Mouse (Mus musculus): ENCODE measurements around the gene Zzef1. TPM values are rescaled to one million over a fixed set of nuclear protein-coding genes. Genes with fewer than 3 reads are reported as not detected.

Gene Zzef1
- polyA plus RNA-seq, 1 experiment = 21.8 TPM

DNA sequence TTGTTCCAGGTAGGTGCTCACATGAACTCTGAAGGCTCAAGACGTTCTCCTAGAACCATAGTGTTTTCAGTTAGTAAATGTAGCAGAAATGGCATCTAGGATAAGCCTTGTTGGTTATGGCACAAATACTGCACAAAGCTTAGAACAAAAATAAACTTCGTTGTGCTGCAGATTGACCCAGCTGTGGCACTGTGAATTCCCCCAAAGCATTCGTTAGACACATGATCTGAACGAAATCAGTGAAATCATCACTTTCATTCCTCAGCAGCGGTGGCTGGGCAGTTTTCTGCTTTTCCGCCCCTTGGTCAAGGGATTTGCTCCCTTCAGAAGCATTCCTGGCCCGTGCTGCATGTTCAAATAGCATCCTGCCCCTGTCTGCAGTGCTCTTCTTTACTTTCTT lies 22.0 kb downstream of the Zzef1 start:
- DNase-seq = no peak
- Histone ChIP-seq H3K36me3 (ENCODE audit: control insufficient read depth, insufficient read depth, low read length) (peaks cover 3% of the 10 kb centered on the region; the same call in 1 of the 2 replicates), H3K4me1 (ENCODE audit: control insufficient read depth, insufficient read depth, low read length) (no peaks in the 10 kb centered on the region), H3K4me3 (ENCODE audit: insufficient read depth, low read depth, low read length) (no peak overlapping the region), H3K27me3 (replicated peaks; ENCODE audit: control insufficient read depth, insufficient read depth, low read length) (no peaks in the 10 kb centered on the region), H3K27ac (ENCODE audit: insufficient read depth, low read depth, low read length) (no peak overlapping the region)
- TF ChIP-seq CTCF (conservative IDR thresholded peaks at IDR 0.05; ENCODE audit: insufficient read depth, insufficient read length, low read depth, low read length) (no peak), POLR2A (IDR thresholded peaks at IDR 0.05; ENCODE audit: low read depth, low read length) (no peak)
- 77% methylated on average over 7 of the region's 7 CpGs for WGBS

DNA sequence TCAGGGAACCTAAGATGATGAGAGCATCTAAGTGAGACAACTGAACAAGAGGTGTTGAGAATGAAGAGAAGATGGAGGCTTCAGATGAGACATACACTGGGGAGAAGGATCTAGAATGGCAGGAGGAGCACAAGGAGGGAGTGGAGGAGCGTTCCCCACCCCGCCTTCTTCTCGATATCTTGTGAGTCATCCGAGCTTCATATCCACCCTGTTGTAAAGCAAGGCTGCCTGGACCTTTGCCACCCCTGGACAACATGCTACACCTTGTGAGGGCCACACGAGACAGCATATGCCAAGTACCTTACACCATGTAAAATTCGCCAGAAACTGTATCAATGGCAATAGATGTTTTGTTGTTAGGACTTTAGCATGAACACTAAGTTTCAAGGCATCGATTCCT lies 25.0 kb downstream of the Zzef1 start:
- no peak for DNase-seq
- Histone ChIP-seq H3K4me1 (ENCODE audit: control insufficient read depth, insufficient read depth, low read length) (no peaks in the 10 kb centered on the region), H3K27ac (ENCODE audit: insufficient read depth, low read depth, low read length) (no peak overlapping the region), H3K36me3 (ENCODE audit: control insufficient read depth, insufficient read depth, low read length) (peaks cover 5% of the 10 kb centered on the region), H3K4me3 (ENCODE audit: insufficient read depth, low read depth, low read length) (no peak overlapping the region), H3K27me3 (replicated peaks; ENCODE audit: control insufficient read depth, insufficient read depth, low read length) (no peaks in the 10 kb centered on the region)
- TF ChIP-seq CTCF (conservative IDR thresholded peaks at IDR 0.05; ENCODE audit: insufficient read depth, insufficient read length, low read depth, low read length) (no peak), POLR2A (IDR thresholded peaks at IDR 0.05; ENCODE audit: low read depth, low read length) (no peak)
- 88% methylated on average over 7 of the region's 7 CpGs for WGBS

DNA sequence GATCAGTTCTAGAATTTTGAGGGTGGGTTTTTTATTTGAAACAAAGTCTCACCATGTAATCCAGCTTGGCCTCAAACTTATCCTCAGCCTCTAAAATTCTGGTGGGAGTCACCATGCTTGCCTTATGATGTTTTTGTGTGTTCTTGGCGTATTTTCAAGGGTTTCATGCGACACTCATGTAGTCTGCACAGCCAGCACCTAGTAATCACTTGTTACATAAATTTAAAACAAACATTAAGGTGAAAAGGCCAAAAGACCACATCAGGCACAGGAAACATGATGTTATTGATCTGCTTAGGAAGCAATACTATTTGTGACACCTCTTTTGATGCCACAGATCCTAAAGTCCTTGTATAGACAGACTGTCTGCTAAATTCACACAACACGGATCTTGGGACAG lies 33.8 kb downstream of the Zzef1 start:
- H3K36me3 ChIP-seq (ENCODE audit: control insufficient read depth, insufficient read depth, low read length) = peaks cover 10% of the 10 kb centered on the region
- no peak for DNase-seq
- WGBS = 90% methylated on average over 3 of the region's 3 CpGs
- H3K4me3 ChIP-seq (ENCODE audit: insufficient read depth, low read depth, low read length) = no peak overlapping the region
- no peaks in the 10 kb centered on the region for H3K27me3 ChIP-seq (replicated peaks; ENCODE audit: control insufficient read depth, insufficient read depth, low read length)
- no peak overlapping the region for H3K27ac ChIP-seq (ENCODE audit: insufficient read depth, low read depth, low read length)
- H3K4me1 ChIP-seq (ENCODE audit: control insufficient read depth, insufficient read depth, low read length) = no peaks in the 10 kb centered on the region
- TF ChIP-seq POLR2A (IDR thresholded peaks at IDR 0.05; ENCODE audit: low read depth, low read length) (no peak), CTCF (conservative IDR thresholded peaks at IDR 0.05; ENCODE audit: insufficient read depth, insufficient read length, low read depth, low read length) (no peak)

DNA sequence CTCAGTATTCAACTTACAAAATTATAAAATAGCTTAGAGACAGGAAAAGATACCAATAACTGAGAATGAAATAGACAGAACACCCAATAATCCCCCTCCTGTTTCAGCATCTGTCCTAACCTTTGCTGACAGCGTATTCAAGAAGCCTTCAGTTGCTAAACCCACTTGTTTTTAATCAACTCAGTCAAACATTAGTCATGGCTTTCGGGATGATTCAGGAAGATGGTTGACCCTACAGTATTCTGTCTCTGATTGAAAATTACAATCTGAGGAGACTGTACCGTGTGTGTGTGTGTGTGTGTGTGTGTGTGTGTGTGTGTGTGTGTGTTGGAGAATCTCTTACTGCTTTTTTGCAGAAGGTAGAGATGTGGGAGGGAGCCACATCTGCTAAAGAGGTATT lies 46.7 kb downstream of the Zzef1 start:
- H3K27ac ChIP-seq (ENCODE audit: insufficient read depth, low read depth, low read length) = no peak overlapping the region
- TF ChIP-seq POLR2A (IDR thresholded peaks at IDR 0.05; ENCODE audit: low read depth, low read length) (no peak), CTCF (conservative IDR thresholded peaks at IDR 0.05; ENCODE audit: insufficient read depth, insufficient read length, low read depth, low read length) (no peak)
- DNase-seq = no peak
- no peaks in the 10 kb centered on the region for H3K27me3 ChIP-seq (replicated peaks; ENCODE audit: control insufficient read depth, insufficient read depth, low read length)
- H3K4me3 ChIP-seq (ENCODE audit: insufficient read depth, low read depth, low read length) = no peak overlapping the region
- H3K4me1 ChIP-seq (ENCODE audit: control insufficient read depth, insufficient read depth, low read length) = no peaks in the 10 kb centered on the region
- H3K36me3 ChIP-seq (ENCODE audit: control insufficient read depth, insufficient read depth, low read length) = peaks cover 6% of the 10 kb centered on the region
- WGBS = 83% methylated on average over 3 of the region's 3 CpGs

DNA sequence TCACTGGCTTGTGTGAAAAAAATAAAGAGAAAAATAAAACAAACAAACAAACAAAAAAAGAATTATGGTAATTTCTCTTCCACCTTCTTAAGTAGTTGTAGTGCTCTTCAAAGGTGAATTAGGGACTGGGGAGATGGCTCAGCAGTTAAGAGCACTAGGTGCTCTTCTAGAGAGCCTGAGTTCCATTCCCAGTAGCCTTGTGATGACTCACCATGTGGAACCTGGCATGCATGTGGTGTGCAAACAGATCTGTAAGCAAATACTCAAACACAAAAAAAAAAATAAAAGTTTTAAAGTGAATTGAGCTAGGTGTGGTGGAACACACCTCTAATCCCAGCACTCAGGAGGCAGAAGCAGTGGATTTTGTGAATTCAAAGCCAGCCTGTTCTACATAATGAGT lies 47.5 kb downstream of the Zzef1 start:
- Histone ChIP-seq H3K27me3 (replicated peaks; ENCODE audit: control insufficient read depth, insufficient read depth, low read length) (no peaks in the 10 kb centered on the region), H3K4me1 (ENCODE audit: control insufficient read depth, insufficient read depth, low read length) (no peaks in the 10 kb centered on the region), H3K4me3 (ENCODE audit: insufficient read depth, low read depth, low read length) (no peak overlapping the region), H3K36me3 (ENCODE audit: control insufficient read depth, insufficient read depth, low read length) (peaks cover 8% of the 10 kb centered on the region), H3K27ac (ENCODE audit: insufficient read depth, low read depth, low read length) (no peak overlapping the region)
- TF ChIP-seq POLR2A (IDR thresholded peaks at IDR 0.05; ENCODE audit: low read depth, low read length) = no peak
- TF ChIP-seq CTCF (conservative IDR thresholded peaks at IDR 0.05; ENCODE audit: insufficient read depth, insufficient read length, low read depth, low read length) = no peak
- DNase-seq = no peak

DNA sequence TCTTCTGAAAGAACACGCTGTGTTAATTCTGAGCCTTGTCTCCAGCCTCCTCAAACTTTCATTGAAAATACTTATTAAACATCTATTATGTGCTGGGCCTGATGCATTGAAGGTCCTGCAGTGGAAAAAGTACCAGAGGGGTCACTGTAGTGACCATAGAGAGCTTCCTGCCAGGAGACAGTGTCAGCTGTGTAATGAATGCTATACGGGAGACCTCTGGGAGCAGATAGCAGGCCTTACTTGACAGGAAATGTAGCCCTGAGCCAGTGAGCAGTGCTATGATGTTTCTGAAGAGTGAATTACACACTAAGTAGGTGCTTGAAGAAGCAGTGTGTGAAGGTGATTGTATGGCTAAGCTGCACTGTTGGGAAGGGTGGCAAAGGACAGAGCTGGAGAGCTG lies 49.5 kb downstream of the Zzef1 start:
- DNase-seq = no peak
- Histone ChIP-seq H3K36me3 (ENCODE audit: control insufficient read depth, insufficient read depth, low read length) (peaks cover 12% of the 10 kb centered on the region), H3K27ac (ENCODE audit: insufficient read depth, low read depth, low read length) (no peak overlapping the region), H3K4me3 (ENCODE audit: insufficient read depth, low read depth, low read length) (no peak overlapping the region), H3K4me1 (ENCODE audit: control insufficient read depth, insufficient read depth, low read length) (no peaks in the 10 kb centered on the region), H3K27me3 (replicated peaks; ENCODE audit: control insufficient read depth, insufficient read depth, low read length) (no peaks in the 10 kb centered on the region)
- no peak for TF ChIP-seq CTCF (conservative IDR thresholded peaks at IDR 0.05; ENCODE audit: insufficient read depth, insufficient read length, low read depth, low read length)
- TF ChIP-seq POLR2A (IDR thresholded peaks at IDR 0.05; ENCODE audit: low read depth, low read length) = no peak
- 92% methylated on average over 2 of the region's 2 CpGs for WGBS

DNA sequence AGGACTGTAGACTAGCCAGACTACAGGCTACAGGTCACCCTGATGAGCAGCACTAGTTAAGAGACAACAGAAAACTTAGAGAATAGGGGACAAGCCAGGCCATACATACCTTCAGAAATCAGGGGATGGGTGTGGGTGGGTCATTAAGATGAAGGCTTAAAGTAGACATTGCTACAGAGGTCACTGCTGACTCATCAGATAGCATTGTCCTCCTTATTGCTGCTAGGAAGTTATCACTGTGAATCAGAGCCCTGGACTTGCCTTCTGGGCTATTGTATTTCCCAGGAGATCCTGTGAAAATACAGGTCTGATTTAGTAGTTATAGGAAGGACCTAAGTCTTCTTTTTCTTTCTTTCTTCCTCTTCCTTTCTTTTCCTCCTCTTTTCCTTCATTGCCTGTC lies 50.7 kb downstream of the Zzef1 start:
- Histone ChIP-seq H3K27me3 (replicated peaks; ENCODE audit: control insufficient read depth, insufficient read depth, low read length) (no peaks in the 10 kb centered on the region), H3K4me3 (ENCODE audit: insufficient read depth, low read depth, low read length) (no peak overlapping the region), H3K27ac (ENCODE audit: insufficient read depth, low read depth, low read length) (no peak overlapping the region), H3K36me3 (ENCODE audit: control insufficient read depth, insufficient read depth, low read length) (peaks cover 16% of the 10 kb centered on the region), H3K4me1 (ENCODE audit: control insufficient read depth, insufficient read depth, low read length) (no peaks in the 10 kb centered on the region)
- DNase-seq = no peak
- TF ChIP-seq CTCF (conservative IDR thresholded peaks at IDR 0.05; ENCODE audit: insufficient read depth, insufficient read length, low read depth, low read length) = no peak
- no peak for TF ChIP-seq POLR2A (IDR thresholded peaks at IDR 0.05; ENCODE audit: low read depth, low read length)
